Mouse (Mus musculus): ENCODE data around the gene Gstt3.

The Gstt3 gene

GRCm38 (mm10) chr10:75788277-75788676, 7.1 kb upstream of the Gstt3 start:
- in situ Hi-C loops (cut with MboI; ENCODE audit: unreplicated experiment in 2 of 2) = no loop called here

- in situ Hi-C loops (cut with MboI; ENCODE audit: unreplicated experiment in 2 of 2) = no loop called here
Measured at GRCm38 (mm10) chr10:75785442-75785841, 4.2 kb upstream of the Gstt3 start.

GRCm38 (mm10) chr10:75779206-75780174, 1.7 kb downstream of the Gstt3 start:
- in situ Hi-C loops (cut with MboI; ENCODE audit: unreplicated experiment in 2 of 2) = loop anchor here in 1 of 2 experiments (5.0 kb wide), 1 partner anchor 48 kb away; no protein-coding TSS in a partner anchor

GRCm38 (mm10) chr10:75777885-75778284, 3.3 kb downstream of the Gstt3 start:
- in situ Hi-C loops (cut with MboI; ENCODE audit: unreplicated experiment in 2 of 2) = no loop called here

GRCm38 (mm10) chr10:75776562-75776961, 4.7 kb downstream of the Gstt3 start:
- in situ Hi-C loops (cut with MboI; ENCODE audit: unreplicated experiment in 2 of 2) = no loop called here

GRCm38 (mm10) chr10:75774587-75774986, 6.6 kb downstream of the Gstt3 start:
- in situ Hi-C loops (cut with MboI; ENCODE audit: unreplicated experiment in 2 of 2) = no loop called here

DNA sequence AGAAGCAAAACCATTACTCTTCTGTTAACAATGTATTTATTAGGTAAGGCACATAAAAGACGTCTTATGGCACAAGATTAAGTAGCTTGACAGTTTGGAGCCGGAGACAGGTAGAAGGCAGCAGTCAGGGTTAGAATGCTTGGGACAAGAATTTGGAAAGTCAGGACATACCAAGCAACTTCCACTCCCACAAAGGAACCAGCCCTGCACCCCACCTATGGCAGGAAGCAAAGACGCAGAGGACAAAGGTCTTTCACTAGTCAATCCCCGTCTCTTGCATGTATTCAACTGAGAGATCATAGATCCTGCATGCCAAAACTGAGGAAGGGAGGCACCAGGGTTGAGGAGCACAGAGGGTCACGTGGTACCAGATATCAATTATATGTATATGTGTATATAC, 7.1 kb downstream of the Gstt3 start:
- in situ Hi-C loops (cut with MboI; ENCODE audit: unreplicated experiment in 2 of 2) = no loop called here

DNA sequence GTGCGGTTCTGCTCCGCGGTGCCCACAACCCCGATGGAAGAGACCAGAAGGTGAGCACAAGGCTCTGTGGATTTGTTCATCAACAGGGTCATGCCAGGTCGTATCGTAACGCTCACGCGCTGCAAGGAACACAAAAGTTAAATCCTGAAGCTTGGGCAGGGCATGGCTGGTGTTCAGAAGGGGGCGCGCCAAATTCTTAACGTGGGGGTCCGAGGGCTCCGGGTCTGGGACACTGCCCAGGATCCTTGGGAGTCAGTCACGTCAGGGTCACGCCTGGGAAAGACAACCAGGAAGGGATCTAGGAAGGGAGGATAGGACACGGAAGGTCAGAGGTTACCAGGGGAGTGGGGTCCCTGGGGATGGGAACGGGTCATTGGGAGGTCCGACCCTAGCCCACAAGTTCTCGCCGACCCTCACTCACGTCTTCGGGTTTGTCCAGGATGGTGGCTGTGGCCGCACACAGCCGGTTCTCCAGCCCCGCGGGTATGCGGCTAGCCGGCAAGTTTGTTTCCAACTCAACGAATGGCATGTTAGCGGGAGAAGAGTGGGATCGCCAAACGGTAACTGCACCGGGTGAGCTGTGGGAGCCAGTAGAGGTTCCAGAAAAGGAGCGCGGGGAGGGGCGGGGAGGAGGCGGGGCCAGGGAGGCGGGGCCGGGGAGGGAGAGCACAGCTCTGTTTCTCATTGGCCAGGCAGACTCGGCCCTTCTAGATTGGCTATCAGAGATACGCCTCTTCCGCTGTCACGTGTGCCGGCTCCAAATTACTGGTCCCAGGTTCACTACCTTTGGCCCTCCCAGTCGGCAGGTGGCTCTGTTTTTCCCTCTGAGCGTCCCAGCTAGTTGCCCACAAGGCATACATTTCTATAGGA, 8.2 kb downstream of the Gstt3 start, which contains the start of gene Ddt:
Ddt (minus strand) TSS at position 620 of the 870 bp plus-strand sequence.
- in situ Hi-C loops (cut with MboI; ENCODE audit: unreplicated experiment in 2 of 2) = no loop called here

- in situ Hi-C loops (cut with MboI; ENCODE audit: unreplicated experiment in 2 of 2) = loop anchor here in 1 of 2 experiments (5.0 kb wide), 2 partner anchors 65 to 175 kb away; no protein-coding TSS in a partner anchor
Measured at GRCm38 (mm10) chr10:75767756-75768155, 13.5 kb downstream of the Gstt3 start.

DNA sequence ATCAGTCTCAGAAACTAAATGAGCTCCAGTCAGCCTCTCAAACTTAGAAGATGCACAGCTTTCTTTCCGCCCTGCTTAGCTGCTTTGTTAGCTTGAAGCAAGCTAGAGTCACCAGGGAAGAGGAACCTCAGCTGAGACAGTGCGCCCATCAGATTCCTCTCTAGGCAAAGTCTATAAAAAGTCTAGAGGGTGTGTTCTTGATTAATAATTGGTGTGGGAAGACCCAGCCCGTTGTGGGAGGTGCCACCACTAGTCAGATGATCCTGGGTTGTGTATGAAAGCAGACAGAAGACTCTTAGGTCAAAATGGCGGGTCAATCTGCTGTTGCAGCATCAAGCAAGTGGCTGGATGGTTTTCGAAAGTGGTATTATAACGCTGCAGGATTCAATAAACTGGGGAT, 14.4 kb downstream of the Gstt3 start:
- in situ Hi-C loops (cut with MboI; ENCODE audit: unreplicated experiment in 2 of 2) = loop anchor here in 1 of 2 experiments (5.0 kb wide), 2 partner anchors 65 to 175 kb away; no protein-coding TSS in a partner anchor

- in situ Hi-C loops (cut with MboI; ENCODE audit: unreplicated experiment in 2 of 2) = loop anchor here in 1 of 2 experiments (5.0 kb wide), 2 partner anchors 68 to 172 kb away; no protein-coding TSS in a partner anchor
Measured at GRCm38 (mm10) chr10:75764519-75765473, 16.4 kb downstream of the Gstt3 start.

DNA sequence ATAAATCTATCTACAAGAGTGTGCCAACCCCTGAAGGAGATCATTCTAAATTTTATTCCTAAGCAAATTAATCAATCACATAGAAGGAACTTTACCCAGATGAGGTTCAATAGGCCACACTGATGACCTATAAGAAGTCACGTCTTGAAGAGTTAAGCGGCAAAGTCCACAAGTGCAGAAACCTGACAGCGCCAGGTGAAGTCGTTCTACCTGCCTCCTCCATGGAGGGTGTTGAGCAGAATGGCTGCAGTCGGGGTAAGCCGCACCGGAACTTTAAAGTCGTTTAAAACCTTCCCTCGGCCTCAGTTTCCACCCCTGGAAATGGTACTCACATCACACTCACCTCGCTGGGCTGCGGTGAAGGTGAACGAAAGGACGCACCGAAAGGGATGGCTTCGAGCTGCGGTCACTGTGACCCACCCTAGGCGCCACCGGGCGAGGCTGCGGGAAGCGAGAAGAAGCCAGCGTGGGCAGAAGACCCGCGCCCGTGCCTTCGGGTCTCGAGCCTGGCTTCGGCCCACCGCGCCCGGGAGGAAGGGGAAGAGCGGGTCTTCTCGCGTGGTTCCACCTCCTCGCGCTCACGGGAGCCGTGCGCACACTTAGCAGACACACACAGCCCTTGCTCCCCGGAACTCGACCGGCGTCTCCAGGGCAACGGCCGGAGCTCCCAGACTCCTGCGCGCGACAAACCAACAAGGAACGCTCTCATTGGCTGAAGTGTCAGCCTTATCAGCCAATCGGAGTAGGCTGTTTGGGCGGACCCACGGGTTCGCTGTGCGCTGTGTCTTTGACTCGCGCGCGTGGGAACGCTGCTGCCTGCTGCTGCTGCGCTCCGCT, 17.3 kb downstream of the Gstt3 start, which contains the start of gene Cabin1:
Cabin1 (minus strand) TSS at position 660 of the 837 bp plus-strand sequence.
- in situ Hi-C loops (cut with MboI; ENCODE audit: unreplicated experiment in 2 of 2) = no loop called here

- in situ Hi-C loops (cut with MboI; ENCODE audit: unreplicated experiment in 2 of 2) = no loop called here
Measured at GRCm38 (mm10) chr10:75762413-75762812, 18.8 kb downstream of the Gstt3 start.

- in situ Hi-C loops (cut with MboI; ENCODE audit: unreplicated experiment in 2 of 2) = no loop called here
Measured at GRCm38 (mm10) chr10:75760311-75760710, 20.9 kb downstream of the Gstt3 start.

DNA sequence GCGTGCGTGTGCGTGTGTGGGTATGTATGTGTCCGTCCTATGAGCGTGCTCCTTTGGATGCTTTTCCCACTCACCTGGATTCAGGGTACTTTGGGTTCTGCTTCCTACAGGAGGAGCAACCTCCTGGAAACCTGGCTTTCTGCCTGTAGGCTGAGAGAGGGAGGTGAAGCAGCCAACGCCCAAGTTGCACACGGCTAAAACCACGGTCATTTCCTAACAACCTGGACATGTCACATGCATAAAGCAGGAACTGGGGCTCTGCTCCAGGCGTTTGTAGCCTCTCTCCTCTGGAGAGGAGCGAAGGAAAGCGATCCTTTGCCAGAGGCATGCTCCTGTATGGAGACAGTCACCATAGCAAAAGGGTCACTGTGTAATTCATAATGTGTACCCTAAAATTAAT, 24.5 kb downstream of the Gstt3 start:
- in situ Hi-C loops (cut with MboI; ENCODE audit: unreplicated experiment in 2 of 2) = no loop called here

DNA sequence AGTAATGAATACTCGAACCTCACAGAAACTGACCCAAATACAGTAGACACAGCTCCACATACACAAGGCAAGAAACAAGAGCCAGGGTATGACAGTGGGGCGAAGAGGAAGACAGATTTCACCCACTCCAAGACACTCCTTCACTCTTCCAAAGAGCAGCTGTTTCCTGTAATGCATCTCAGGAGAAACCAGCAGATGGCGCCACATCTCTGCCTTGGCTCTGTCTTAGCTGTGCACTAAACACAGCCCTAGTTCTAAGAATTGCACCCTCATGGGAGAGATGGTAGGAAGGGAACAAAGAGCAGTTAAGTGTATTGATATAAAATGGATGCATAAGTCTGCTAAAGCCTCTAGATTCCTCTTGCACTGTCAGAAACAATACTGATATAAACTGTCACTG, 37.2 kb downstream of the Gstt3 start:
- in situ Hi-C loops (cut with MboI; ENCODE audit: unreplicated experiment in 2 of 2) = loop anchor here (5.0 to 25.0 kb wide), 5 partner anchors 113 to 468 kb away; partner anchors contain the start of genes Gm5134 (in 2 of the 2) and Ggt5 (in 1 of the 2)

DNA sequence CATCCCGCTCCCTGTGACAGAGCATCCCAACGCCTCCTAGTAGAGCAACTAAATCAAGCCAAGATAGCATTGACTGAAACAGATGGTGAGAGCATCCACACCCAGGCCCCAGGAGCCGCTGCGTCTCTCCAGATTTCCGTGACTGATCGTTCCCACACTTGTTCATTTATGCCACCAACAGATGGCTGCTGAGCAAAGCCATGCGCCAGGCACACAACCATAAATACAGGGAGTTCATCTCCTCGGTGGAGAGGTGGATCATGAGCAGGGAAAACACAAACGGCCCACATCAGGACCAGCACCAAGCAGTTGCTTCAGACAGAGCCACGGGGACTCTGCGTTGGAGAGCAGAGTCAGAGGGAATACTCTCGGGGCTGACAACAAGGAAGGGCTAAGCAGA, 37.8 kb downstream of the Gstt3 start:
- in situ Hi-C loops (cut with MboI; ENCODE audit: unreplicated experiment in 2 of 2) = loop anchor here (5.0 to 25.0 kb wide), 5 partner anchors 114 to 469 kb away; partner anchors contain the start of genes Gm5134 (in 2 of the 2) and Ggt5 (in 1 of the 2)

GRCm38 (mm10) chr10:75740866-75741265, 40.3 kb downstream of the Gstt3 start:
- in situ Hi-C loops (cut with MboI; ENCODE audit: unreplicated experiment in 2 of 2) = loop anchor here (5.0 to 25.0 kb wide), 5 partner anchors 116 to 471 kb away; partner anchors contain the start of genes Gm5134 (in 2 of the 2) and Ggt5 (in 1 of the 2)

Measured in v-Abl transformed pro-B cells (cell line).